Mouse (Mus musculus) hindbrain, embryonic 15.5 days (tissue): ENCODE measurements around the gene Sh3bgr. TPM values are rescaled to one million over a fixed set of nuclear protein-coding genes. Genes with fewer than 3 reads are reported as not detected.

ENCODE experiments used
- ATAC-seq: fragments of 200-750 bp; cut with Nextera tagmentation; 2 replicates; pipeline ENCODE4 v1.8.0; 2017; ENCODE audit warnings: low read depth, moderate number of reproducible peaks, moderate TSS enrichment; ENCODE audit not compliant: low FRiP score
- H3K27ac ChIP-seq: fragments of 300-500 bp; sonication (generic); replicated peaks from 2 replicates; pipeline ENCODE4 v1.5.1; 2015; ENCODE audit warnings: mild to moderate bottlenecking, inconsistent platforms
- H3K27me3 ChIP-seq: fragments of 300-500 bp; sonication (generic); 2 replicates; pipeline ENCODE4 v1.6.1; 2015; ENCODE audit warnings: control low read depth, inconsistent platforms
- H3K36me3 ChIP-seq: fragments of 300-500 bp; sonication (generic); 2 replicates; pipeline ENCODE4 v1.6.1; 2015; ENCODE audit warnings: control low read depth, inconsistent platforms
- H3K4me1 ChIP-seq: fragments of 300-500 bp; sonication (generic); replicated peaks from 2 replicates; pipeline ENCODE4 v1.6.1; 2015; ENCODE audit warnings: control low read depth, inconsistent platforms
- H3K4me2 ChIP-seq: fragments of 300-500 bp; sonication (generic); 2 replicates; pipeline ENCODE4 v1.6.1; 2015; ENCODE audit warnings: moderate library complexity, mild to moderate bottlenecking, inconsistent platforms
- H3K4me3 ChIP-seq: fragments of 300-500 bp; sonication (generic); 2 replicates; pipeline ENCODE4 v1.5.1; 2015; ENCODE audit warnings: mild to moderate bottlenecking, inconsistent platforms
- H3K9ac ChIP-seq: fragments of 300-500 bp; sonication (generic); 2 replicates; pipeline ENCODE4 v1.6.1; 2015; ENCODE audit warnings: inconsistent platforms
- H3K9me3 ChIP-seq: fragments of 300-500 bp; sonication (generic); 2 replicates; pipeline ENCODE4 v1.6.1; 2016; ENCODE audit warnings: control low read depth, inconsistent platforms
- WGBS: fragments of 180-500 bp; shearing (Covaris S2); methylation state at CpG from one replicate; pipeline ENCODE4 v1.1.7; 2015; 5-methylcytosine and 5-hydroxymethylcytosine counted together
- polyA plus RNA-seq: library from polyadenylated mRNA; unstranded; fragments of >200 nt; fragmentation: Nextera tagmentation; extraction: Ambion mirVana; gene quantifications from 2 replicates; pipeline ENCODE4 v1.2.1, GENCODE M21; 2015

Gene Sh3bgr
- polyA plus RNA-seq, 1 experiment from 2014 or later, result 1.7 TPM

- Histone ChIP-seq H3K9ac (no peak overlapping the region), H3K4me2 (no peak overlapping the region), H3K4me3 (no peak overlapping the region), H3K9me3 (no peaks in the 10 kb centered on the region), H3K36me3 (no peaks in the 10 kb centered on the region), H3K27me3 (no peaks in the 10 kb centered on the region), H3K27ac (no peak overlapping the region), H3K4me1 (no peaks in the 10 kb centered on the region)
- 89% methylated on average over 8 of the region's 8 CpGs for WGBS
- ATAC-seq, result no peak
Measured at GRCm38 (mm10) chr16:96258429-96258828, 58.2 kb downstream of the Sh3bgr start.

- no peak overlapping the region for H3K4me3 ChIP-seq
- no peak overlapping the region for H3K27ac ChIP-seq
- WGBS, result 94% methylated on average over 2 of the region's 2 CpGs
- H3K36me3 ChIP-seq, result no peaks in the 10 kb centered on the region
- H3K9me3 ChIP-seq, result no peaks in the 10 kb centered on the region
- no peak overlapping the region for H3K4me2 ChIP-seq
- no peak overlapping the region for H3K9ac ChIP-seq
- no peaks in the 10 kb centered on the region for H3K27me3 ChIP-seq
- ATAC-seq, result no peak
- H3K4me1 ChIP-seq, result peaks cover 3% of the 10 kb centered on the region; the same call in 1 of the 2 replicates
Measured at GRCm38 (mm10) chr16:96271736-96272135, 71.5 kb downstream of the Sh3bgr start.

GRCm38 (mm10) chr16:96272929-96273619, 72.8 kb downstream of the Sh3bgr start:
- 49% methylated on average over 14 of the region's 14 CpGs for WGBS
- Histone ChIP-seq H3K27me3 (no peaks in the 10 kb centered on the region), H3K9ac (no peak overlapping the region), H3K27ac (no peak overlapping the region), H3K36me3 (no peaks in the 10 kb centered on the region), H3K4me2 (no peak overlapping the region), H3K9me3 (no peaks in the 10 kb centered on the region), H3K4me3 (no peak overlapping the region), H3K4me1 (peaks cover 3% of the 10 kb centered on the region; the same call in 1 of the 2 replicates)
- ATAC-seq, result no peak

GRCm38 (mm10) chr16:96276596-96276995, 76.3 kb downstream of the Sh3bgr start:
- Histone ChIP-seq H3K4me3 (no peak overlapping the region), H3K9me3 (no peaks in the 10 kb centered on the region), H3K36me3 (no peaks in the 10 kb centered on the region), H3K4me1 (peaks cover 28% of the 10 kb centered on the region), H3K27me3 (peaks cover 8% of the 10 kb centered on the region; the same call in 1 of the 2 replicates), H3K4me2 (no peak overlapping the region), H3K27ac (no peak overlapping the region), H3K9ac (no peak overlapping the region)
- ATAC-seq, result no peak
- 76% methylated on average over 3 of the region's 3 CpGs for WGBS

Other genes with a start within 250 kb of the Sh3bgr start
- 64.9 and 68.3 TPM in 2 replicates for gene Psmg1, start 209.5 kb upstream of the Sh3bgr start, polyA plus RNA-seq
- 230 and 236 TPM in 2 replicates for gene Brwd1, start 117.9 kb upstream of the Sh3bgr start, polyA plus RNA-seq
- gene Hmgn1, start 72.7 kb upstream of the Sh3bgr start, polyA plus RNA-seq, result 284 and 324 TPM in 2 replicates
- 205 and 206 TPM in 2 replicates for gene Wrb, start 55.0 kb upstream of the Sh3bgr start, polyA plus RNA-seq
- gene Lca5l, start 8.2 kb upstream of the Sh3bgr start, polyA plus RNA-seq, result 2.3 and 2.4 TPM in 2 replicates
- 4.9 and 6.3 TPM in 2 replicates for gene B3galt5, start 35.4 kb downstream of the Sh3bgr start, polyA plus RNA-seq
- 0.09 and 0.25 TPM in 2 replicates for gene Itgb2l, start 243.2 kb downstream of the Sh3bgr start, polyA plus RNA-seq